Mouse (Mus musculus) lung, postnatal 36 days (tissue): ENCODE data around the gene Cd79a.
"Not testable (repeated sequence)": the region's sequence is repeated elsewhere in the genome, so short reads cannot be mapped to it uniquely, and the experiment has no call there.

ENCODE experiments used
- DNase-seq: peaks from one replicate; pipeline ENCODE4 v3.0.0; 2022; ENCODE audit warnings: mixed read lengths

Cd79a gene

GRCm38 (mm10) chr7:24886308-24886633 lies 10.9 kb upstream of the Cd79a start:
- DNase-seq, result no peak

DNA sequence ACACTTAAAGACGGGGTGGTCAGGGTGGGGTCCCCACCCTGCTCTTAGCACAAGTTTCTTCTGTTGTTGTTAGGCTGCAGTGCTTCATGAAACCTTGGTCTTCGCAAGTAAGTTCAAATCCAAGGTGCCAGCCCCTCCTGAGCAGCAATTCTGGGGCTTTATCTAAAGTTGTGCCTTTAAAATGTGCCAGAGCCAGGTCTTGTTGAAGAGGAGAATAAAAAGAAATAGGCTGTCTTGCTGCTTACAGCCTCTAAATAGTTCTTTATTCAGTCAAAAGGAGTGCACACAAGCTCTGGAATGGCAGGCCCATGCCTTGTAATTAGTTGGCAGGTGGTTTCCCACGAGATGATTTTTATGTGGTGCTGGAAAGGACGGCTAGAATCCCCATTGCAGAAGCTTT lies 10.1 kb upstream of the Cd79a start:
- no peak for DNase-seq

GRCm38 (mm10) chr7:24889431-24890220 lies 7.6 kb upstream of the Cd79a start:
- DNase-seq, result no peak

GRCm38 (mm10) chr7:24890281-24891216 lies 6.6 kb upstream of the Cd79a start:
- peak; percentile 91 for DNase-seq

DNA sequence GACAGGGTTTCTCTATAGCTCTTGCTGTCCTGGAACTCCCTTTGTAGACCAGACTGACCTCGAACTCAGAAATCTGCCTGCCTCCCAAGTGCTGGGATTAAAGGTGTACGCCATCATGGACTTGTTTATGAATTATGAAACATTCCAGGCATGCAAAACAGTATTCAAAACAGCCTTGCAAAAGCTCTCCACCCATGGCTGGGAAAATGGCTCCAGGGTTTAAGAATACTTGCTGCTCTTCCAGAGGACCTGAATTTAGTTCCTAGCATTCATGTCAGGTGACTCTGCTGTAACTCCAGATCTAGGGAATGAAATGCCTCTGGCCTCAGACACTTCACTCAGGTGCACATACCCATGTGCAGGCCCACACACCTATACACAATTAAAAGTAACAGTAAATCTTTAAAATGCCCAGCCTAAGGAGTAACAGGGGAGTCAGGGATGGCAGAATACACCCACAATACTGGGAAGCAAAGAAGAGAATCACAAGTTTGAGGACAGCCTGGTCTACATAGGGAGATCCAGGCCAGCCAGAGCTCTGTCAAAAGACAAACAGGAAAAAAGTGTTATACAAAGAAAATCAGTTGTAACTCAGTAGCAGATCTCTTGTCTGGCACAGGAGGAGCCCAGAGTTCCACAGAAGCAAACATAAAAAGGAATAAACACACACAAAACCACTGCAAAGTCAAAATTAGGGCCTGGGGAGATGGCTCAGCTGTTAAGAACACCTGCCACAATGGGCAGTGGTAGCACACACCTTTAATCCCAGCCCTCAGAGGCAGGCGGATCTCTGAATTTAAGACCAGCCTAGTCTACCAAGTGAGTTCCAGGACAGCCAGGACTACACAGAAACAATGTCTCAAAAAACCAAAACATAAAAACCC lies 5.7 kb upstream of the Cd79a start:
- no peak for DNase-seq

GRCm38 (mm10) chr7:24892125-24892583 lies 5.0 kb upstream of the Cd79a start:
- no peak for DNase-seq

- DNase-seq, result not testable (repeated sequence)
Observed at GRCm38 (mm10) chr7:24895749-24896148, 1.4 kb upstream of the Cd79a start.

DNA sequence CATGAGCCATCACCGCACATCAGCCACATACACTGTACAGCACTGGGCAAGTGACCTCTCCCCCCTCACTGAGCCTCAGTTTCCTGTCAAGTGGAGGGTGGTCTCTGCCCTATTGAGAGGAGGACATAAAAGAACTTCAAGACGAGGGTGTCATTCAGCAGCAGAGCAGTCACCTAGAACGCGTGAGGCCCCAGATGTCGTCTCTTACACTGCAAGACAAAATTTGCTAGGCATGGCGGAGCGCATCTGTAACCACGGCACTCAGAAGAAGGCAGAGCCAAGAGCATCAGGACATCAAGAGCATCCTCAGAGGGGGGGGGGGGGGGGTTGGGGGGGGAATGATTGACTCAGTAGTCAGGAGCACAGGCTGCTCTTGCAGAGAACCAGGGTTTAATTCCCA lies 912 bp upstream of the Cd79a start:
- no peak for DNase-seq

DNA sequence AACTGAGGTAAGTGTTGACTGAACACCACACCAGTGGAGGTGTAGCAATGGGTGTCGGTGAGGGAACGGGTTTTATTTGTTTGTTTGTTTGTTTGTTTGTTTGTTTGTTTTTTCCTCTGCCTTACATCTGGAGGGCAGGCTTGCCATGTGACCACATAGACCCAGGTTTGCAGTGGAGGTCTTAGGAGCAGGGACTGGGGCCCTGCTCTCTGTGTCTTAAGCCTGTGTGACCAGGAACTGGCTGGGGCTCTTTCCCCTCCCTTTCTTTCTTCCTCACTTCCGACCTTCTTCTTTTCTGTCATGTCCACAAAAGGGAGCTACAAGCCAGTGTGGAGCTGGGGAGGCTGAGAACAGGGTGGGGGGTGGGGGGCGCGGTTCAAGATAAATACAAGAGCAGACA lies 778 bp downstream of the Cd79a start:
- DNase-seq, result no peak

DNA sequence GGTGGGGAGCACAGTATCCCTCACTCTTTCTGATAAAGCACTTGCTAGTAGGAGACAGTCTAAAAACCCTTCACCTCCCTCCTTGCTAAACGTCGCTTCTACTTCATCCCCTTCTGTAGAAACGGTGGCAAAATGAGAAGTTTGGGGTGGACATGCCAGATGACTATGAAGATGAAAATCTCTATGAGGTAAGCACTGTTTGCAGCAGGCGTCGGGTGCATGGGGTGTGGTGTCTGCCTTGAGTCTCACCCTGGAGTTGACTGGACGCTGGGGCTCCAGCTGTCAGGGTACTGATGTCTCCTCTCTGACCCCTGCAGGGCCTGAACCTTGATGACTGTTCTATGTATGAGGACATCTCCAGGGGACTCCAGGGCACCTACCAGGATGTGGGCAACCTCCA lies 3.9 kb downstream of the Cd79a start:
- no peak for DNase-seq

DNA sequence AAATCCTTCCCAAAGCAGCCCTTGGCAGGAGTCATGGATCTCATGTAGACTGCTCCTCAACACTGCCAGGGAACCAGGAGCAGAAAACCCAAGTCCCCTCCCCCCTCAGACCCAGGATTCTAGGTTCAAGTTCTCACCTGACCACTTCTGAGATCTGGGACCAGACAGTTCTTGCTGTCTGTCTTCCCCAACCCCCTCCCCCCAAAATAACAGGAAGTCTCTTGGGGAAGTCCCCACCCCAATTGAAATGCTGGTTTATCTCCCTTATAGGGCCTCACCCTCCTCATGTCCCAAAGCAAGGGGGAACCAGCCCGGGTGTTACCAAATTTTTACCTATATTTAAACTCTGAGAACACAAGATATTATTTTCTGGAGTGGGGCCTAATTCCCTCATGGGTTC lies 4.7 kb downstream of the Cd79a start:
- peak; percentile 42 for DNase-seq

DNA sequence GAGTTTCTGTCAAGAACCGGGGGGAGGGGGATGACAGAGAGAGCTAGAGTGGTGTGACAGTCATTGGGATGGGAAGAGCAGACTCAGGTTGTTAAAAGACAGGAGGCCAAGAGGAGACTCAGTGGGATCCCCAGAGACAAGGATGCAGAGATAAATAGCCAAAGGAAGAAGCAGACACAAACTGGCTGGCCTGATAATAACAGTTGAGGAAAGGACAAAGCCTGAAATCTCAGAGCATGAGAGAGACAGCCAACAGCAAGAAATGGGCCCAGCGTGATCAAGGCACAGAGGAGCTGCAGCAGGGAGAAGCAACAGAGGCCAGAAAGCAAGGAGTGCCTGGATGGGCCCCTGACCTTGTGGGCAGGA lies 5.1 kb downstream of the Cd79a start:
- DNase-seq, result no peak

DNA sequence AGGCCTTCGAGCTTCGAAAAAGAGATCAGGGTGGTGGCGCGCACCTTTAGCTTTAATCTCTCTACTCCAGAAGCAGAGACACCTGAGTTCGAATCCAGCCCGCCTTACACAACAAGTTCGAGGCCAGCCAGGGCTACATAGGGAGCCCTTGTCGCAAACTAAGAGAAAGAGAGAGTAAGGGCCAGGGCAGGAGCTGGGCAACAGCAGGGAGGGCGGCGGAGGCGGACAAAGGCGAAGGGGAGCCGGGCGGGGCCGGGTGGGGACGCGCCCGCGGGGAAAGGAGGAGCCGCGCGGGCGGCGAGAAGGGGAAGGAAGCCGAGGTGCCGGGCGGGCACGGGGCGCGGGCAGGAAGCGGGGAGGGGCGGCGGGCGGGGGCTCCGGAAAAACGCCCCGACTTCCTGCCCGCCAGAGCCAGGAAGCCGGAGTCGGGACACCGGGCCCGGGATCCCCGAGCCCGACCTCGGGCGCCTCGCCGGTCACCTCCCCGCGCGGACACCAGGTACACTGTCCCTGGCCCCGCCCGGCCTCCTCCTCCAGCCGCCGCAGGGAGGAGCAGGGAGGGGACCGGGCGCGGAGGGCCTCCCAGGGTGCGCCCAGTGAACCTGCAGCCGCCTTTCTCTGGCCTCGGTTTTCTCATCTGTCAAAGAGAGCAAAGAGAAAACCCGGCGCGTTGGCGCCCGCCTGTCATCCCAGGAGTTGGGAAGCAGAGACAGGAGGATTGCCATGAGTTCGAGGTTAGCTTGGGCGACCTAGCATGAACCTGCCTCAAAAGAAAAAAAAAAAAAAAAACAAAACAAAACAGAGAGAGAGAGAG lies 5.7 kb downstream of the Cd79a start, which contains the start of gene Arhgef1:
Gene Arhgef1 (plus strand): TSS at position 283 of the 814 bp plus-strand sequence.
- peak; percentile 80 for DNase-seq

GRCm38 (mm10) chr7:24903444-24903825 lies 6.3 kb downstream of the Cd79a start:
- no peak for DNase-seq

- peak; percentile 99 for DNase-seq
Observed at GRCm38 (mm10) chr7:24904070-24904483, 6.9 kb downstream of the Cd79a start.

- peak; percentile 82 for DNase-seq
Observed at GRCm38 (mm10) chr7:24904936-24905335, 7.8 kb downstream of the Cd79a start.

GRCm38 (mm10) chr7:24906551-24906950 lies 9.4 kb downstream of the Cd79a start:
- no peak for DNase-seq

DNA sequence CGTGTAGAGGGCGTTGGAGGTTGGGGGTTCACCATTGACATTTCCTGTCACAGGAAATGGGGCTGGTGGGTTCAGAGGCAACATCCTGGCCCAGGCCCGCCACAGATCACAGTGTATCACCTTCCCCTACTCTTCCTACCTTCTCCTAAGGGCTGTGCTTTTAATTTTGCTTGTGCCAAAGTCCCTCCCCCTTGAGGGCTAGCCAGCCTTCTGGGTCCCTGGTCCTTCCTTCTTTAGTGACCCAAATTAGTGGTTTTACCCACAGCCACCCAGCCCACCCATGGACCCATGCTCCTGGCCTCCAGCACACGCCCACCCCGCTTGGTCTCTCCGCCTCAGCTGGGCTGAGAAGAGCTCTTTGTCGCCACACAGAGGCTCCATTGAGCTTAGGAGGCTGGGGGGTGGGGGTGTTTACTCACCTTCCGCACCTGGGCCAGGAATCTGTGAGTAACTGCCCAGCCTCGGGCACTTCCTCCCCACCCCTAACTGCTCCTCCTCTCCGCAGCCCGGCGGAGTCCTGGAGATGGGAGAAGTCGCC lies 10.1 kb downstream of the Cd79a start:
- DNase-seq, result peak; percentile 84

DNA sequence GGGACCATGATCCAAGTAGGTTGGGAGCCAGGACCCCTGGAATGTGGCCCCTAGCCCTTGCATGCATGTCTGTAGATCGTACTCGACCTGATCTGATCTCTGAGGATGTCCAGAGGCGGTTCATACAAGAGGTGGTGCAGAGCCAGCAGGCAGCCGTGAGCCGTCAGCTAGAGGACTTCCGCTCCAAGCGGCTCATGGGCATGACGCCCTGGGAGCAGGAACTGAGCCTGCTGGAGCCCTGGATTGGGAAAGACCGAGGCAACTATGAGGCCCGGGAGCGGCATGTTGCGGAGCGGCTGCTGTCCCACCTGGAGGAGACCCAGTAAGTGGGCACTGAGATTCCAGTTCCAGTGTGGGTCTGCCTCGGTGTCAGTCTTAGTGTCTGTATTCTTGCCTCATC lies 15.3 kb downstream of the Cd79a start:
- DNase-seq, result no peak

- no peak for DNase-seq
Observed at GRCm38 (mm10) chr7:24918763-24919323, 21.7 kb downstream of the Cd79a start.

GRCm38 (mm10) chr7:24919728-24920127 lies 22.5 kb downstream of the Cd79a start:
- DNase-seq, result no peak
